Mouse (Mus musculus): Measurements from ENCODE around the gene Napsa.
A peak's percentile ranks its signal among the peaks of the same experiment; 100 is the strongest.

Napsa gene

GRCm38 (mm10) chr7:44626068-44626385, 53.8 kb downstream of the Napsa start:
- peak; percentile 50 for DNase-seq (ENCODE audit: low read depth, low spot score)

- DNase-seq (ENCODE audit: low read depth, low spot score), result no peak
Measured at GRCm38 (mm10) chr7:44626966-44627365, 54.8 kb downstream of the Napsa start.

- DNase-seq (ENCODE audit: low read depth, low spot score), result no peak
Measured at GRCm38 (mm10) chr7:44628402-44629034, 56.3 kb downstream of the Napsa start.

- DNase-seq (ENCODE audit: low read depth, low spot score), result peak; percentile 58
Measured at GRCm38 (mm10) chr7:44630437-44630836, 58.3 kb downstream of the Napsa start.

GRCm38 (mm10) chr7:44632676-44633075, 60.5 kb downstream of the Napsa start:
- peak; percentile 95 for DNase-seq (ENCODE audit: low read depth, low spot score)

- peak; percentile 69 for DNase-seq (ENCODE audit: low read depth, low spot score)
Measured at GRCm38 (mm10) chr7:44633407-44633806, 61.2 kb downstream of the Napsa start.
